Mouse (Mus musculus): ENCODE measurements around the gene Zbtb5. TPM values are rescaled to one million over a fixed set of nuclear protein-coding genes. Genes with fewer than 3 reads are reported as not detected.

Zbtb5 gene
- polyA plus RNA-seq, 1 experiment = 12.8 TPM

DNA sequence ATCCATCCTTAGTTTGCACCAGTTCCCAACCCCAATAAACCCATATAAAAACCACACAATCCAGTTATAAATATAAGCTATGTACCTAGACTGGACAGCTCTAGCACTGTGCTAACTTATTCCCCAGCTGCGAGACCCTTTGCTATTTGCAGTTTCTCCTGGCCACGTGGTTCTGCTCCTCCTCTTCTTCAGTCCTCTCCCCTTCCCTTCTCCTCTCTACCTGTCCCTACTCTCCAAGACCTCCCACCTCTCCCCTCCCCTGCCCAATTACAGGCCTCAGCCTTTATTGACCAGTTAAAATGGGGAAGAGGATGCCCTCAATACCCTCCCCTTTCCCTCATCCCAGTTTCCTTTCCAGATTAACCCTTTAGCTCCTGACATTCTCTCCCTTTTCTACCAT, 1.3 kb upstream of the Zbtb5 start:
- TF ChIP-seq EP300 (IDR thresholded peaks at IDR 0.05; ENCODE audit: insufficient read depth, low read depth, low read length) = no peak
- TF ChIP-seq CTCF (IDR thresholded peaks at IDR 0.05; ENCODE audit: low read depth, low read length) = no peak
- no peak for TF ChIP-seq POLR2A (IDR thresholded peaks at IDR 0.05; ENCODE audit: insufficient read depth, low read length)
- H3K27me3 ChIP-seq (ENCODE audit: control insufficient read depth, insufficient read depth, low read length, poor library complexity, severe bottlenecking) = no peaks in the 10 kb centered on the region
- H3K4me1 ChIP-seq (ENCODE audit: control insufficient read depth, insufficient read depth, low read length) = no peaks in the 10 kb centered on the region
- no peaks in the 10 kb centered on the region for H3K9me3 ChIP-seq (replicated peaks; ENCODE audit: control insufficient read depth, insufficient read depth, low read length, poor library complexity, severe bottlenecking)
- H3K36me3 ChIP-seq (ENCODE audit: control insufficient read depth, insufficient read depth, low read length, poor library complexity, severe bottlenecking) = no peaks in the 10 kb centered on the region
- H3K27ac ChIP-seq (ENCODE audit: insufficient read depth, low read length) = no peak overlapping the region
- H3K4me3 ChIP-seq (ENCODE audit: low read depth, low read length) = peak overlapping the region; percentile 88
- peak overlapping the region; percentile 43 for H3K9ac ChIP-seq (ENCODE audit: low read depth, poor library complexity, severe bottlenecking)

DNA sequence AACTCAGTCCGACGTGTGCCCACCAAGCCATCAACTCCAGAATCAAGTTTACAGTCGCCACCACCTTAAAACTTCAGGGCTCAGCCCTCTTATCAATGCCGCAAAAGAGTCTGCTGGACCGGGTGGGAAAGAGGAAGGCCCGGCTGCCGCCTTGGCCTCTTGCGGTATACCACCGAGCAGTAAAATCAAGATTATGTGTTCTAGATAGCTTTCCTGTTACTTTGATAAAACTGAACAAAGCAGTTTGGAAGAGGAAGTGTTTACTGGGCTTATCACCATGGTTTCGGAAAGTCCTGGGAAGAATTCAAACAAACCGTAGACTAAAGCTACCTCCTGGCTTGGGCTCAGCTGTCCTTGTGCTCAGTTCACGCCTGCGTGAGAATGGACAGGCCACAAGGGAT, 819 bp upstream of the Zbtb5 start:
- H3K4me1 ChIP-seq (ENCODE audit: control insufficient read depth, insufficient read depth, low read length) = no peaks in the 10 kb centered on the region

GRCm38 (mm10) chr4:45011581-45012104, 569 bp downstream of the Zbtb5 start:
- Histone ChIP-seq H3K4me3 (ENCODE audit: low read depth, low read length) (peak overlapping the region; percentile 76), H3K9me3 (replicated peaks; ENCODE audit: control insufficient read depth, insufficient read depth, low read length, poor library complexity, severe bottlenecking) (no peaks in the 10 kb centered on the region), H3K27ac (ENCODE audit: insufficient read depth, low read length) (peak overlapping the region; percentile 79), H3K4me1 (ENCODE audit: control insufficient read depth, insufficient read depth, low read length) (no peaks in the 10 kb centered on the region), H3K27me3 (ENCODE audit: control insufficient read depth, insufficient read depth, low read length, poor library complexity, severe bottlenecking) (no peaks in the 10 kb centered on the region), H3K36me3 (ENCODE audit: control insufficient read depth, insufficient read depth, low read length, poor library complexity, severe bottlenecking) (no peaks in the 10 kb centered on the region), H3K9ac (ENCODE audit: low read depth, poor library complexity, severe bottlenecking) (peak overlapping the region; percentile 73)
- TF ChIP-seq EP300 (IDR thresholded peaks at IDR 0.05; ENCODE audit: insufficient read depth, low read depth, low read length) = no peak

More for the DNA sequence above, 819 bp upstream of the Zbtb5 start:
- Histone ChIP-seq H3K27ac (ENCODE audit: insufficient read depth, low read length) (peak overlapping the region; percentile 12), H3K9ac (ENCODE audit: low read depth, poor library complexity, severe bottlenecking) (peak overlapping the region; percentile 43), H3K4me3 (ENCODE audit: low read depth, low read length) (peak overlapping the region; percentile 88), H3K9me3 (replicated peaks; ENCODE audit: control insufficient read depth, insufficient read depth, low read length, poor library complexity, severe bottlenecking) (no peaks in the 10 kb centered on the region), H3K27me3 (ENCODE audit: control insufficient read depth, insufficient read depth, low read length, poor library complexity, severe bottlenecking) (no peaks in the 10 kb centered on the region), H3K36me3 (ENCODE audit: control insufficient read depth, insufficient read depth, low read length, poor library complexity, severe bottlenecking) (no peaks in the 10 kb centered on the region)
- TF ChIP-seq POLR2A (IDR thresholded peaks at IDR 0.05; ENCODE audit: insufficient read depth, low read length) = no peak
- no peak for TF ChIP-seq CTCF (IDR thresholded peaks at IDR 0.05; ENCODE audit: low read depth, low read length)
- no peak for TF ChIP-seq EP300 (IDR thresholded peaks at IDR 0.05; ENCODE audit: insufficient read depth, low read depth, low read length)

DNA sequence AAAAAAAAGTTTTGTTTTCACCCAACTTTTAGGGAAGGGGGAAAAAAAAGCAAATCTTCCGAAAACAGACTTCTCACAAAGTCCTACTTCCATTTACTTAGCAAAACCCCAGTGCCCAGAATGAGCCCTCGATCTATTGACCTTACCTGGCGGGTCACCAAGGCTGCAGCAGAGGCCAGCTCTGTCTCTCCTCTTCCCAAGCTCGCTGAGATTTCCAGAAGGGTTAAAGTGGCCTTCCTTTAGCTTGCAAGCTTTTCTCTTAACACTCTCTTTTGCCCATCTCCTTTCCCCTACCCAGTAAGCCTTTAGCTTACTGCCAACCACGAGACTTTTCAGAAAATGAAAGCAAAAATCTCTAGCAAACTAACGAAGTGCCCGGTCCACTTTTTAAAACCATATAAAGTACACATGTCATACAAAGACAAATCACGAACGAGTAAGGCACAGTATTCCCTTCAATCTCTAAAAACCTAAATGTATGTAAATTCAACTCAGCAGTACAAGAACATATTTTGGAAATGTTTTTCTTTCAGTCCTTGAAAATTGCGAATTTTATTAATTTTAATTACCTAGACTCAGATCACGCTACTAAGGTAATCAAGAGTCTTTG, 1.3 kb downstream of the Zbtb5 start:
- Histone ChIP-seq H3K4me1 (ENCODE audit: control insufficient read depth, insufficient read depth, low read length) (no peaks in the 10 kb centered on the region), H3K9me3 (replicated peaks; ENCODE audit: control insufficient read depth, insufficient read depth, low read length, poor library complexity, severe bottlenecking) (no peaks in the 10 kb centered on the region), H3K27me3 (ENCODE audit: control insufficient read depth, insufficient read depth, low read length, poor library complexity, severe bottlenecking) (no peaks in the 10 kb centered on the region), H3K4me3 (ENCODE audit: low read depth, low read length) (peak overlapping the region; percentile 76), H3K27ac (ENCODE audit: insufficient read depth, low read length) (peak overlapping the region; percentile 79), H3K36me3 (ENCODE audit: control insufficient read depth, insufficient read depth, low read length, poor library complexity, severe bottlenecking) (no peaks in the 10 kb centered on the region), H3K9ac (ENCODE audit: low read depth, poor library complexity, severe bottlenecking) (peak overlapping the region; percentile 73)
- TF ChIP-seq EP300 (IDR thresholded peaks at IDR 0.05; ENCODE audit: insufficient read depth, low read depth, low read length) (no peak), CTCF (IDR thresholded peaks at IDR 0.05; ENCODE audit: low read depth, low read length) (no peak), POLR2A (IDR thresholded peaks at IDR 0.05; ENCODE audit: insufficient read depth, low read length) (no peak)

DNA sequence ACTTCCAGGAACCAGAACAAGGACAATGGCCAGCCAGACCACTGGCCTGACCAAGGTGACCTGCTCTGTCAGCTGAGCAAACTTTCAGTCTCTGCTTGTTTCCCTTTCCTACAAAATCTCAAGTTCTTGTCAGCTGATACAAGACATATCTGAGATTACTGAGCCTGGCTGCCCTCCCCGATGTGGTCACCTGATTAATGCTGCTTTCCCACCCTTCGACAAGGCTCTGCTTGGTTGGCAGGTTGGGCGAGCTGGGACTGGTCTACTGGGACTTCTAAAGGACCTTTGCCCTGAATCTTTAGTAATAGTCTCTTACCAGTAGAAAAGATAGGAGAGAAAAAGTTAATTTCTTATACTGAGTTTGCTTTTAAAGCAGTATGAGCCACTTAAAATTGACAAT, 6.8 kb downstream of the Zbtb5 start:
- Histone ChIP-seq H3K27me3 (ENCODE audit: control insufficient read depth, insufficient read depth, low read length, poor library complexity, severe bottlenecking) (no peaks in the 10 kb centered on the region), H3K4me1 (ENCODE audit: control insufficient read depth, insufficient read depth, low read length) (no peaks in the 10 kb centered on the region), H3K27ac (ENCODE audit: insufficient read depth, low read length) (no peak overlapping the region), H3K9me3 (replicated peaks; ENCODE audit: control insufficient read depth, insufficient read depth, low read length, poor library complexity, severe bottlenecking) (no peaks in the 10 kb centered on the region), H3K4me3 (ENCODE audit: low read depth, low read length) (no peak overlapping the region), H3K9ac (ENCODE audit: low read depth, poor library complexity, severe bottlenecking) (no peak overlapping the region), H3K36me3 (ENCODE audit: control insufficient read depth, insufficient read depth, low read length, poor library complexity, severe bottlenecking) (no peaks in the 10 kb centered on the region)
- TF ChIP-seq CTCF (IDR thresholded peaks at IDR 0.05; ENCODE audit: low read depth, low read length) (no peak), POLR2A (IDR thresholded peaks at IDR 0.05; ENCODE audit: insufficient read depth, low read length) (no peak), EP300 (IDR thresholded peaks at IDR 0.05; ENCODE audit: insufficient read depth, low read depth, low read length) (no peak)

DNA sequence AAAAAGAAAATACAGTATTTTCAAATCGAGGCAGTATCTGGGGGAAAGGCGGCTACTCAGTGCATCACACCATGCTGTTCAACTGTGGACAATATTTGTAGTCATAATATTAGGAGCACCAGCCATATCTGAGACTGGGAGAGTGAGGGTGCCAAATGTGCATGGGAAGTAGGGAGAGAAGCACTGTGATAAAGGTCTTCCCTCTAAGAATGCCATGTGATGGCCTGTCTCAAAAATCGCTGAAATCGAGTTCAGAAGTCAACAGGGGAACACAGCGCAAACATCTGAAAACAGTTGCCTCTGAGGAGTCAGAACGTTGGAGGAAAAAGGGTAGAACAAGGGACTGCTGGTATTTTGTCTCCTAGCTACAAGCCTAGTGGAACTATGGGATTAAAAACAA, 12.2 kb downstream of the Zbtb5 start:
- Histone ChIP-seq H3K4me3 (ENCODE audit: low read depth, low read length) (no peak overlapping the region), H3K4me1 (ENCODE audit: control insufficient read depth, insufficient read depth, low read length) (no peaks in the 10 kb centered on the region), H3K9me3 (replicated peaks; ENCODE audit: control insufficient read depth, insufficient read depth, low read length, poor library complexity, severe bottlenecking) (no peaks in the 10 kb centered on the region), H3K9ac (ENCODE audit: low read depth, poor library complexity, severe bottlenecking) (no peak overlapping the region), H3K27ac (ENCODE audit: insufficient read depth, low read length) (no peak overlapping the region), H3K27me3 (ENCODE audit: control insufficient read depth, insufficient read depth, low read length, poor library complexity, severe bottlenecking) (no peaks in the 10 kb centered on the region), H3K36me3 (ENCODE audit: control insufficient read depth, insufficient read depth, low read length, poor library complexity, severe bottlenecking) (no peaks in the 10 kb centered on the region)
- TF ChIP-seq POLR2A (IDR thresholded peaks at IDR 0.05; ENCODE audit: insufficient read depth, low read length) (no peak), EP300 (IDR thresholded peaks at IDR 0.05; ENCODE audit: insufficient read depth, low read depth, low read length) (no peak), CTCF (IDR thresholded peaks at IDR 0.05; ENCODE audit: low read depth, low read length) (no peak)
